ENCODE assay signal across 19 mouse cellular contexts in the genomic region with DNA sequence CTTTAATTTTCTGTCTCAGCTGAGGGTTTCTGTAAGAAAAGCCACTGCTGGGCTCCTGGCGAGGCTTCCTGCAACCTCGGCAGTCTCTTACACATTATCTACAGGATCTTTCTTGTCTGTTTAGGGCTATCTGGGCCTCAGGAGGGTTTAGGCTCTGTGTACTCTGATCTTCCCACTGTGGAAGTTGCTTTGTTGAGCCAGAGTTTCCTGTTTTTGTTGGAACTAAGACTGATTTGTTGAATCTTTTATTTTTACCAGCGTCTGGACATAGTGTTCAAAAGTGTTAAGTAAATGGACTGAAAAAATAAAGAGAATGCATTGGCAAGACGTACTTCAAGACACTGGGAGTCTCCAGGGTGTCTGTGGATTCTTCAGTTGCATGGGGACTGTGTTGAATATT. TPM values are rescaled to one million over a fixed set of nuclear protein-coding genes. Genes with fewer than 3 reads are reported as not detected.
DNase-seq lines count a peak whose midpoint lies in the region; ATAC-seq and TF ChIP-seq lines count a peak whose summit lies in the region.
"Had no signal": no experiment of that assay in that cellular context is flagged by ENCODE, and none has a peak within 500 bp of the region (broad histone marks: within the 10 kb centered on the region; RNA-seq: fewer than 3 reads in every experiment).

No protein-coding gene starts in this region.

- H3K4me2 ChIP-seq in kidney, embryonic 15.5 days, result peak overlapping the region; percentile 15; the same call in 1 of the 2 replicates
- 0 out of 2 replicates have a peak overlapping the region, but pooled peaks have one; percentile 4 for H3K4me2 ChIP-seq in neural tube, embryonic 13.5 days
- no peak overlapping the region for H3K4me2 ChIP-seq in stomach, postnatal 0 days (replicated peaks; ENCODE audit: low read depth)
- H3K4me2 ChIP-seq: embryonic facial prominence, embryonic 12.5 days; liver, embryonic 13.5 days had no signal

- intact Hi-C loops in heart, postnatal 36 days (cut with DNase I), result no loop called here

- DNase-seq in heart, adult 18-20 months, result peak; percentile 28 to 30
- no peak for DNase-seq in heart, postnatal 36 days
- DNase-seq in kidney, adult 9 months, result no peak
- no peak for DNase-seq in neural tube, embryonic 10.5 days (ENCODE audit: extremely low spot score, low spot score)
- no peak for DNase-seq in stomach, postnatal 0 days (ENCODE audit: low spot score)
- DNase-seq in layer of hippocampus, adult 9-11 months, result no peak
- DNase-seq: B cell, adult 2 months; cerebellum, postnatal 10 days; layer of hippocampus, postnatal 36 days; liver, embryonic 13.5 days had no signal

- no peak for ATAC-seq in kidney, embryonic 15.5 days (replicated peaks; ENCODE audit: low FRiP score)
- ATAC-seq in neural tube, embryonic 13.5 days (ENCODE audit: low read depth), result no peak
- ATAC-seq in stomach, postnatal 0 days (ENCODE audit: low FRiP score, low TSS enrichment), result no peak
- ATAC-seq: inflammation-experienced regulatory T-cells, adult 6 months had no signal

- WGBS in kidney, embryonic 15.5 days, result 31% methylated on average over 4 of the region's 4 CpGs
- WGBS in neural tube, embryonic 13.5 days, result 41% methylated on average over 4 of the region's 4 CpGs
- 38% methylated on average over 4 of the region's 4 CpGs for WGBS in stomach, postnatal 0 days

- H3K27me3 ChIP-seq in kidney, embryonic 15.5 days, result no peaks in the 10 kb centered on the region
- no peaks in the 10 kb centered on the region for H3K27me3 ChIP-seq in neural tube, embryonic 13.5 days
- H3K27me3 ChIP-seq in stomach, postnatal 0 days (ENCODE audit: control insufficient read depth, insufficient read depth, low read length), result no peaks in the 10 kb centered on the region
- H3K27me3 ChIP-seq: embryonic facial prominence, embryonic 12.5 days; liver, embryonic 13.5 days had no signal

- H3K27ac ChIP-seq in kidney, embryonic 15.5 days, result peak overlapping the region; percentile 52; the same call in 1 of the 2 replicates
- 0 out of 2 replicates have a peak overlapping the region, but pooled peaks have one; percentile 23 for H3K27ac ChIP-seq in neural tube, embryonic 13.5 days (replicated peaks)
- H3K27ac ChIP-seq in stomach, postnatal 0 days (replicated peaks), result peak overlapping the region; percentile 36; the same call in 1 of the 2 replicates
- H3K27ac ChIP-seq: embryonic facial prominence, embryonic 12.5 days; liver, embryonic 13.5 days had no signal

- no peak overlapping the region for H3K9ac ChIP-seq in kidney, embryonic 15.5 days
- H3K9ac ChIP-seq in neural tube, embryonic 13.5 days, result no peak overlapping the region
- no peak overlapping the region for H3K9ac ChIP-seq in stomach, postnatal 0 days (ENCODE audit: low read length)
- H3K9ac ChIP-seq: embryonic facial prominence, embryonic 12.5 days; liver, embryonic 13.5 days had no signal

- no peaks in the 10 kb centered on the region for H3K36me3 ChIP-seq in kidney, embryonic 15.5 days
- no peaks in the 10 kb centered on the region for H3K36me3 ChIP-seq in neural tube, embryonic 13.5 days
- no peaks in the 10 kb centered on the region for H3K36me3 ChIP-seq in stomach, postnatal 0 days (ENCODE audit: control insufficient read depth, insufficient read depth, low read length)
- H3K36me3 ChIP-seq: embryonic facial prominence, embryonic 12.5 days; liver, embryonic 13.5 days had no signal

- H3K4me1 ChIP-seq in kidney, embryonic 15.5 days, result peaks cover 17% of the 10 kb centered on the region
- peaks cover 16% of the 10 kb centered on the region for H3K4me1 ChIP-seq in neural tube, embryonic 13.5 days (replicated peaks)
- no peaks in the 10 kb centered on the region; the same call in 1 of the 2 replicates for H3K4me1 ChIP-seq in stomach, postnatal 0 days (replicated peaks; ENCODE audit: control insufficient read depth, insufficient read depth)
- H3K4me1 ChIP-seq: embryonic facial prominence, embryonic 12.5 days had no signal

- no peak for TF ChIP-seq EP300 in stomach, postnatal 0 days (optimal IDR thresholded peaks at IDR 0.05)

- H3K9me3 ChIP-seq in kidney, embryonic 15.5 days (replicated peaks), result no peaks in the 10 kb centered on the region
- H3K9me3 ChIP-seq in neural tube, embryonic 13.5 days, result no peaks in the 10 kb centered on the region
- no peaks in the 10 kb centered on the region for H3K9me3 ChIP-seq in stomach, postnatal 0 days (ENCODE audit: control insufficient read depth, low read length)
- H3K9me3 ChIP-seq: embryonic facial prominence, embryonic 12.5 days; liver, embryonic 13.5 days had no signal

- no peak for TF ChIP-seq CTCF in stomach, postnatal 0 days (IDR thresholded peaks at IDR 0.05; ENCODE audit: low read depth)

- H3K4me3 ChIP-seq in kidney, embryonic 15.5 days (replicated peaks), result no peak overlapping the region
- H3K4me3 ChIP-seq in neural tube, embryonic 13.5 days, result no peak overlapping the region
- H3K4me3 ChIP-seq in stomach, postnatal 0 days (ENCODE audit: low read depth, low read length), result no peak overlapping the region
- H3K4me3 ChIP-seq: embryonic facial prominence, embryonic 12.5 days; liver, embryonic 13.5 days had no signal

RNA-seq across cellular contexts. Expression of a gene that starts 2.5 kb away (rescaled TPM):
- total RNA-seq in heart, adult 18-20 months (2021), result 10 to 100 TPM in 1 of 2 experiments, 1 to 10 TPM in 1; 9.8 to 10.4 TPM
- total RNA-seq in heart, postnatal 36 days (2021), result 10 to 100 TPM; 12.7 to 13.3 TPM
- 15.4 and 17.2 TPM in 2 replicates for polyA plus RNA-seq in kidney, embryonic 15.5 days (2015; fragmentation: Nextera tagmentation; extraction: Ambion mirVana)
- 14.8 and 20.1 TPM in 2 replicates for polyA plus RNA-seq in neural tube, embryonic 13.5 days (2015; fragmentation: Nextera tagmentation; extraction: Ambion mirVana)
- polyA plus RNA-seq in stomach, postnatal 0 days (2015; fragmentation: Nextera tagmentation; extraction: Ambion mirVana), result 15.5 and 17.1 TPM in 2 replicates

RNA-seq across cellular contexts. Expression of a gene that starts 32.9 kb away (rescaled TPM):
- total RNA-seq in heart, adult 18-20 months (2021), result not detected
- total RNA-seq in heart, postnatal 36 days (2021), result not detected
- polyA plus RNA-seq in kidney, embryonic 15.5 days (2015; fragmentation: Nextera tagmentation; extraction: Ambion mirVana), result not detected in 2 replicates
- polyA plus RNA-seq in neural tube, embryonic 13.5 days (2015; fragmentation: Nextera tagmentation; extraction: Ambion mirVana), result 0.15 and 0.52 TPM in 2 replicates
- polyA plus RNA-seq in stomach, postnatal 0 days (2015; fragmentation: Nextera tagmentation; extraction: Ambion mirVana), result not detected in 2 replicates
- total RNA-seq: adrenal gland, postnatal 4 days; layer of hippocampus, postnatal 36 days; megakaryocyte progenitor cell, adult 5-6 weeks had no signal
- polyA plus RNA-seq: liver, embryonic 13.5 days; small intestine, adult 2 months; stomach, embryonic 14.5 days had no signal

RNA-seq across cellular contexts. Expression of a gene that starts 44.9 kb away (rescaled TPM):
- total RNA-seq in heart, adult 18-20 months (2021), result under 1 TPM; 0.37 to 0.39 TPM
- under 1 TPM; 0.22 to 0.42 TPM for total RNA-seq in heart, postnatal 36 days (2021)
- polyA plus RNA-seq in kidney, embryonic 15.5 days (2015; fragmentation: Nextera tagmentation; extraction: Ambion mirVana), result 0.10 and 0.17 TPM in 2 replicates
- not detected in 2 replicates for polyA plus RNA-seq in neural tube, embryonic 13.5 days (2015; fragmentation: Nextera tagmentation; extraction: Ambion mirVana)
- polyA plus RNA-seq in stomach, postnatal 0 days (2015; fragmentation: Nextera tagmentation; extraction: Ambion mirVana), result 0.12 TPM in 1 of 2 replicates, not detected in the other
- total RNA-seq: layer of hippocampus, postnatal 36 days; megakaryocyte progenitor cell, adult 5-6 weeks had no signal
- polyA plus RNA-seq: embryonic facial prominence, embryonic 12.5 days; neural tube, embryonic 14.5 days; stomach, embryonic 14.5 days had no signal

Comparison
In these comparisons a context has a peak if more than half of its experiments do, and no peak if none do; other contexts are left out.
1. DNase-seq: peak in heart, adult 18-20 months (2 of 2); none in heart, postnatal 36 days (0 of 2), kidney, adult 9 months (single experiment), neural tube, embryonic 10.5 days (single experiment), stomach, postnatal 0 days (single experiment) and layer of hippocampus, adult 9-11 months (single experiment).
2. Peak in every context shown above with its lines, with median percentiles within 50 percentile points of each other: H3K27ac ChIP-seq.